Mouse (Mus musculus) cerebellum, adult 2 months (tissue): ENCODE measurements around the gene Tmed9.

Experiments used
- CTCF ChIP-seq: fragments of 200-500 bp; IDR thresholded peaks from 2 replicates; pipeline ENCODE4 v1.5.1; 2011; ENCODE audit warnings: low read depth, mild to moderate bottlenecking, control low read depth, low read length, moderate library complexity, borderline replicate concordance; ENCODE audit not compliant: insufficient read depth
- POLR2A ChIP-seq: fragments of 200-500 bp; IDR thresholded peaks from 2 replicates; pipeline ENCODE4 v1.6.1; 2011; ENCODE audit warnings: low read length, control low read depth, borderline replicate concordance; ENCODE audit not compliant: insufficient read depth

DNA sequence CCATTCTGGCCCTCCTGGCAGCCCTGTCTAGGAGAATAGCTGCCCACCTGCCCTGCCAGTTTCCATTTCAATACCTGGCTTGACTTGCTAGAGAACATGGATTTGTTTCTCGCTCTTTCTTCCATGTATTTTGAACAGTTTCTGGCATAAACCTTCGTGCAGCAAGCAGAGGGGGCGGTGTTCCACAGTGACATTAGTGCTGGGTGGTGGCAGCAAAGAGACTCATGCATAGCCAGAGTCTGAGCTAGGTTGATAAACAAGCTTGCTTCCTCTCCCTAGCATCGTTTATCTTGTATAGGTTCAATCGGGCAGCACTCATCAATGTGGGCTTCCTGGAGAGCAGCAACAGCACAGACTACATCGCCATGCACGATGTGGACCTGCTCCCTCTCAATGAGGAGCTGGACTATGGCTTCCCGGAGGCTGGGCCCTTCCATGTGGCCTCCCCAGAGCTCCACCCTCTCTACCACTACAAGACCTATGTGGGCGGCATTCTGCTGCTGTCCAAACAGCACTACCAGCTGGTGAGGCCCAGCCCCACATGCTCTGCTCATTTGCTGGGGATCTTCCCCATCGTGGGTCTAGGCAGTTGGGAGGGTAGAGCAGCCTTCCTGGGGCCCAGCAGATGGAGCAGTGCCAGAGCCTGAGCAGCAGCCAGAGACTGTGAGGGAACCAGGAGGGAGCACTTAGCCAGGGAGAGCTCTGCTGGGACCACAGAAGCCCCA is 33.5 kb downstream of the Tmed9 start:
- TF ChIP-seq CTCF, result no peak
- no peak for TF ChIP-seq POLR2A
